Mouse (Mus musculus) B cell, adult 2 months (primary cell): ENCODE measurements around the gene Sae1.
A peak's percentile ranks its signal among the peaks of the same experiment; 100 is the strongest.
"Not testable (repeated sequence)": the region's sequence is repeated elsewhere in the genome, so short reads cannot be mapped to it uniquely, and the experiment has no call there.

Experiments used
- DNase-seq, 2 experiments: peaks; one replicate each; pipeline ENCODE4 v3.0.0; 2022

Sae1 gene

DNA sequence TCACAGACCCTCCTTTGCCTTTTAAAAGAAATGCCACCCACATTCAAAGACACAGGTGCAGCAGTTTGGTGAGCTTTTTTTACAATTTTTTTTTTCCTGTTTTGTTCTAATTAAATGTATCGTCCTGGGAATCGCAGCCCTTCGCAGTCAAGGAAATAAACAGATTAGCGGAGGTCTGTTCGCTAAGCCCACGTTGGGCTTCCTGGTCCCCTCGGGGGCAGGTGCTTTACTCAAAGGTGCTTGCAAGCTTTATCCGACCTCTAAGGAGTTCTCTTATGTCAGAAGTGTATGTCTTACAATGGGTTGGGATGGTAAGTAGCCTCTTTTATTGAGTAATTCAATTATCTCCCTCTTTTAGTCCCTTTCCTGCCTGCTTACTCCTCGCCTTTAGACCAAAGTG is 14.8 kb upstream of the Sae1 start:
- peak in 1 of 2 experiments; percentile 14 for DNase-seq

DNA sequence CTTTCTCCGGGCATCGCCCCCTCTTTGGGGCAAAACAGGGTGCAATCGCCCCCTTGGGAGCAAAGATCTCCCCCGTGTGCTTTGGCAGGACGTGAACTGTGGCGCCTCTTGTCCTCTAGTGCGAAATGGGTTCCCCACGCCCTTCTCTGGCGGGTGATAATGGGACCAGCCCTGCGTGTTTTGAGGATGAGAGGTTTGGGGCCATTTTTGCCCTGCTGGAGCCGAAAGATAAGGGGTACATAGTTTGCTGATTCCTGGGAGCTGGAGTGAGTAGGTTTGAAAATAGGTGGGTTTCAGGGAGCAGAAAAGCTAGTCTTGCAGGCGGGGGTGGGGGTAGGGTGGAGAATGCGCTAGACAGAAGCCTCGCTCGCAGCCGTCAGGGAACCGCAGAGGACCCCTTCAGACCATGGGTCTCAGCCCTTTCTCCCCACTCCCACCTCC is 14.4 kb upstream of the Sae1 start:
- DNase-seq: peak; percentile 55 to 57

GRCm38 (mm10) chr7:16400689-16401611 is 13.3 kb upstream of the Sae1 start, which contains the start of gene Zc3h4:
TSS of gene Zc3h4 (plus strand) at chr7:16400910.
- DNase-seq: peak; percentile 86 to 89

- DNase-seq: peak; percentile 94 to 95
Observed at GRCm38 (mm10) chr7:16399820-16400688, 12.4 kb upstream of the Sae1 start.

DNA sequence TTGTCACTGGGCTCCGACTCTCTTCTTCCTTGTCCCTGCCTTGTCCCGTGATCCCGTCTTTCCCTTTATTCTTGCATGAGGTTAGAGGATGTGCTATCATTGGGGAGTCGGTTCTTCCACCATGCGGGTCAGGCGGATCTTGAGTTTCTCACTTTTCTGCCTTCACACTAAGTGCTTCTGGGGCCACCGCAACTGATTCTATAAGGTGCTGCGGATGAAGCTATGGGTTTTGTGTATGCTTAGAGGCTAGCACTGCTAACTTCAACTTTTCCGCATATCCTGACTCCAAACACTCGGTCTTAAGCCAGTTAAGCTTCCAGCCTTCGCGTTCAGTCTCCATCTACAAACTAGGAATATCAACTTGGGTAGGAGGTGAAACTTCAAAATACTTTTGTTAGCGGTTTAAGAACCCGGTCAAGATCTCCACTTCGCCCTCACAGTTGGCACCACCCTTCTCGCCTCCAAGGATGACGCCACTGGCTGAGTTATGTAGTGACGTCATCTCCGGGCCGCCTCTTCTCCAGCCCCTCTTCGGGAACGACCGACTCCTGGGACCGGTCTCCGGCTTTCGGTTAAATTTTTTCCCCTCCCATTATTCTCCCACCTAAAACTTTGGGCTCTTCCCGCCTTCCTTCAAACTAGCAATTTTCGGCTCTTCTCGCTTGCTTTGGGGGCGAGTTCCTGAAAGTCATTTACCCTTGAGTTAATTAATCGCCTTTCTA is 11.7 kb upstream of the Sae1 start:
- peak; percentile 86 to 89 for DNase-seq

GRCm38 (mm10) chr7:16398387-16399050 is 10.9 kb upstream of the Sae1 start:
- peak in 1 of 2 experiments; percentile 5 for DNase-seq

DNA sequence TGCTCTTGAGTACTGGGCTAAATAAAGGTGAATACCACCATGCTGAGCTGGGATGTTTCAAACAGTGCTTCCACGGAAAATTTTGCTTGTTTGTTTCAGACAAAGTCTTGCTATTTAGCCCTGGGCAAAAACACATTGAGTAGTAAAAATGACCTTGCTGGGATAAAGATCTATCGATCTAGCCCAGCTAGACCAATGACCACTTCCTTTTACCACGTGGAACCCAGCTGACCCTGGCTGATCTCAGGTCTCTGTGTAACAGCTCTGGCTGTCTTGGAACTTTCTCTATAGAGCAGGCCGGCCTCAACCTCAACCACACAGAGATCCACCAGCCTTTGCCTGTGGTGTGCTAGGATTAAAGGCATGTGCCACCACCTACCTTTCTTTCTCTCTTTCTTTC is 9.9 kb upstream of the Sae1 start:
- no peak for DNase-seq

DNA sequence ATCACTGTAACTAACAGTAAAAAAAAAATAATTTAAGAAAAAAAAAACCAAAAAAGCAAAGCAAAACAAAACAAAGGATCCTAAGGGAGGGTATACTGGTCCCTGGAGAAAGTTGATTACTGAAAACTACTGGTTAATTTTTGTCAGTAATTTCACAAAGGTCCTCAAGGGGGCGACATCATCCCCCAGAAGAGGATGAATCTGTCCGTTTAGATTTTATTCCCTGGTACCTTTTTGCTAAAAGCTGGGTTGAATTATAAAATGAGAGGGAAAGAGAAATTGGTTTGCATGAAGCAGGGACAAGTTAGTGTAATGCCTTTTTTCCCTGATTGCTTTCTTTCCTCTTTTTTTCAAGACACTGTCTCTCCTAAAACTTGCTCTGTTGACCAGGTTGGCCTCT is 8.3 kb upstream of the Sae1 start:
- peak; percentile 69 to 76 for DNase-seq

DNA sequence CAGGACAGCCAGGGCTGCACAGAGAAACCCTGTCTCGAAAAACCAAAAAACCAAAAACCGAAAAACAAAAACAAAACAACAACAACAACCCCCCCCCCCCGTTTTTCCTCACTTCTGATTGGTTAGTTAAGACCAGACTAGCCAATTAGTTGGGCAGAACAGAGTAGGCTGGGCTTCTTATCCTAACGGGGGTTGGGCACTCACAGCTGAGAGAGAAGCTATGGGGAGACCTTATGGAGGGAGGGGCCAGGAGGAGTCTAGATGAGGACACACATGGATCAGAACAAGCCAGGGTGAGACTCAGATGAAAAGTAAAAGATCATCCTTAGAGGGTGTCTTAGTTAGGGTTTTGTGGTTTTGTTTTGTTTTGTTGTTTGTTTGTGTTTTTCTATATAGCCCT is 5.3 kb upstream of the Sae1 start:
- no peak for DNase-seq

- not testable (repeated sequence) for DNase-seq
Observed at GRCm38 (mm10) chr7:16389942-16390341, 2.3 kb upstream of the Sae1 start.

GRCm38 (mm10) chr7:16376505-16376904 is 11.1 kb downstream of the Sae1 start:
- peak; percentile 79 to 82 for DNase-seq

DNA sequence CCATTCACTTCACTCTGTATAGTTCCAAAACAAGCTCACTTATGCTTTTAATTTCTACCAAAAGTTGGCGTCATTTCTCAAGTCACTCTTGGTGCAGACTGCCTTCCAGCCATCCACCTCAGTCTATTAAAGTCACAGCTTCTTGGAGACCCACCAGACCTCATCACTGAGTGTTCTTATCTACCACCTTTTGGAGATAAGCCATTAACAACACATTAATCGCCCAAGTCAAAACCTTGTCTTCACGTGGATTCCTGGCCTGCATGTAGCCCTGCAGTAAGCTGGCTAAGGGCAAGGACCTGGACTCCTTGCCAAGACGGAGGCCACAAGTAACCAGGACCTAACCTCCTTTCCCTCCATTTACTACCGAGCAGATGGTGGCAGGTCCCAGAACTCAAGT is 12.6 kb downstream of the Sae1 start:
- no peak for DNase-seq

- DNase-seq: no peak
Observed at GRCm38 (mm10) chr7:16373719-16374118, 13.9 kb downstream of the Sae1 start.

GRCm38 (mm10) chr7:16370596-16370995 is 17.0 kb downstream of the Sae1 start:
- no peak for DNase-seq

GRCm38 (mm10) chr7:16368835-16369234 is 18.8 kb downstream of the Sae1 start:
- DNase-seq: no peak

GRCm38 (mm10) chr7:16366669-16367068 is 20.9 kb downstream of the Sae1 start:
- DNase-seq: no peak

- DNase-seq: no peak
Observed at GRCm38 (mm10) chr7:16366133-16366646, 21.4 kb downstream of the Sae1 start.

- peak in 1 of 2 experiments; percentile 9 for DNase-seq
Observed at GRCm38 (mm10) chr7:16364901-16365500, 22.6 kb downstream of the Sae1 start.

DNA sequence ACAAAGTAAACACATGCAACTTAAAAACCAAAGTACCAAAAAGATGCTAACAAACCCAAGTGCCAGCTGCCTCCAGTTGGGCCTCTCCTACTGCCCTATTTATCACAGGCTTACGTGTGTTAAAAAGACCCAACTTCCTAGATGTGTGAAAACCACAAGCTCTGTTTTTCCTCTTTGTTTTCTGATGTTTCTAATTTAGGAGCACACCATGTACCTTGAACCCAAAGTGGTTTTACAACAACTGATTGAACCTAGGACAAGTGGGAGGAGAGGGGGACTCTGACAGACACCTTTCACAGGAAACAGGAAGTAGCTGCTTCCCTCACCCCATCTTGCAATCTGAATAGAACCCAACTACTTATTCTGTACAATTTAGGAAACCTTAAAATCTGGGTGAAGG is 23.3 kb downstream of the Sae1 start:
- peak in 1 of 2 experiments; percentile 9 for DNase-seq

DNA sequence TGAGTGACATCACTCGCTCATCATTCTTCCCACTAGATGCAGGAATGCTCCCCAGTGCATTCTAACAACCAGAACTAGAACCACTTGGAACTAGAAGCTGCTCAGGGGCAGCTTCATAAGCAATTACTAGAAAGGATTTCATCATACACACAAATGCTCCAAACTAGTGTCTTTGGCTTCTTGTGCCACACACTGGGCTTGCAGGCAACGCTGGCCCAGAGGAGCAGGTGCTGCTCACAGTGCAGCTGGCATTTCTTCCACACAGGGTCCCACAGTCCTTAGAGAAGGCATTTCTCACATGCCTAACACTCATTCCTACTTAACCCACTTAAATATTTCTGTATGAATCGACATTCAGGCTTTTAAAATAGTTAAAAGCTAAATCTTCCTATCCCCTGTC is 30.0 kb downstream of the Sae1 start:
- no peak for DNase-seq

GRCm38 (mm10) chr7:16355854-16356594 is 31.6 kb downstream of the Sae1 start:
- DNase-seq: no peak
